Mouse (Mus musculus) ES-E14 (cell line): ENCODE measurements around the gene Tacc2. TPM values are rescaled to one million over a fixed set of nuclear protein-coding genes. Genes with fewer than 3 reads are reported as not detected.

Source experiments
- DNase-seq: peaks from one replicate; pipeline ENCODE4 v3.0.0-alpha.2; 2013; ENCODE audit warnings: low read depth, low spot score
- H3K27ac ChIP-seq: 2 replicates; pipeline ENCODE4 v1.5.1; 2012; ENCODE audit warnings: low read depth, mild to moderate bottlenecking, low read length, moderate library complexity, mixed read lengths; ENCODE audit not compliant: poor library complexity, insufficient read depth, severe bottlenecking
- H3K36me3 ChIP-seq: 2 replicates; pipeline ENCODE4 v1.6.1; 2012; ENCODE audit warnings: mild to moderate bottlenecking, low read length, moderate library complexity, mixed read lengths; ENCODE audit not compliant: control insufficient read depth, poor library complexity, insufficient read depth, severe bottlenecking
- H3K4me1 ChIP-seq, 2 experiments: fragments of 150-350 bp in 1 of 2; sonication (generic) in 1 of 2; 2 replicates each; pipeline ENCODE4 v1.6.1; 2012; ENCODE audit warnings: low read length in 2 of 2, mild to moderate bottlenecking in 1 of 2, mixed read lengths in 1 of 2; ENCODE audit not compliant: control insufficient read depth in 2 of 2, insufficient read depth in 2 of 2, poor library complexity in 1 of 2
- H3K4me3 ChIP-seq, 2 experiments: fragments of 150-350 bp in 1 of 2; sonication (generic) in 1 of 2; 2 replicates each; pipeline ENCODE4 v1.5.1; 2012; ENCODE audit warnings: low read length in 2 of 2, low read depth in 1 of 2, mild to moderate bottlenecking in 1 of 2, mixed read lengths in 1 of 2; ENCODE audit not compliant: insufficient read depth in 1 of 2, poor library complexity in 1 of 2, severe bottlenecking in 1 of 2
- H3K9ac ChIP-seq: 2 replicates; pipeline ENCODE4 v1.6.1; 2012; ENCODE audit warnings: low read depth, mild to moderate bottlenecking, low read length, mixed read lengths; ENCODE audit not compliant: poor library complexity, insufficient read depth, severe bottlenecking
- H3K9me3 ChIP-seq: fragments of 150-350 bp; sonication (generic); 2 replicates; pipeline ENCODE4 v1.6.1; 2012; ENCODE audit warnings: low read depth, mild to moderate bottlenecking, low read length; ENCODE audit not compliant: control insufficient read depth, insufficient read depth
- CHD2 ChIP-seq: IDR thresholded peaks from 2 replicates; pipeline ENCODE4 v1.6.1; 2014; ENCODE audit warnings: mild to moderate bottlenecking, low read depth, low read length, inconsistent platforms
- HCFC1 ChIP-seq: IDR thresholded peaks from 2 replicates; pipeline ENCODE4 v1.6.1; 2012; ENCODE audit warnings: low read length, inconsistent platforms, borderline replicate concordance; ENCODE audit not compliant: insufficient read depth
- MAFK ChIP-seq: IDR thresholded peaks from 2 replicates; pipeline ENCODE4 v1.6.1; 2014; ENCODE audit warnings: mild to moderate bottlenecking, low read depth, low read length, inconsistent platforms; ENCODE audit not compliant: insufficient read depth
- ZC3H11A ChIP-seq: IDR thresholded peaks from 2 replicates; pipeline ENCODE4 v1.6.1; 2012; ENCODE audit warnings: low read depth, mild to moderate bottlenecking, inconsistent platforms, low read length, borderline replicate concordance
- ZNF384 ChIP-seq: IDR thresholded peaks from 2 replicates; pipeline ENCODE4 v1.6.1; 2012; ENCODE audit warnings: low read depth, low read length, inconsistent platforms
- in situ Hi-C, 2 experiments: fragments of 600-800 bp; cut with MboI; formaldehyde crosslinking; loops; one replicate each; pipeline ENCODE4 v1.15.1; 2025; ENCODE audit warnings: low sequenced_read_pairs in 2 of 2, inconsistent platforms in 1 of 2; ENCODE audit not compliant: unreplicated experiment in 2 of 2
- total RNA-seq: library from RNA; depleted of rRNA; stranded (reverse); fragments of 300-350 nt; gene quantifications from 2 replicates; pipeline ENCODE4 v1.2.3, GENCODE M21; 2012

Tacc2 gene
- total RNA-seq, 1 experiment, result 23.2 TPM

DNA sequence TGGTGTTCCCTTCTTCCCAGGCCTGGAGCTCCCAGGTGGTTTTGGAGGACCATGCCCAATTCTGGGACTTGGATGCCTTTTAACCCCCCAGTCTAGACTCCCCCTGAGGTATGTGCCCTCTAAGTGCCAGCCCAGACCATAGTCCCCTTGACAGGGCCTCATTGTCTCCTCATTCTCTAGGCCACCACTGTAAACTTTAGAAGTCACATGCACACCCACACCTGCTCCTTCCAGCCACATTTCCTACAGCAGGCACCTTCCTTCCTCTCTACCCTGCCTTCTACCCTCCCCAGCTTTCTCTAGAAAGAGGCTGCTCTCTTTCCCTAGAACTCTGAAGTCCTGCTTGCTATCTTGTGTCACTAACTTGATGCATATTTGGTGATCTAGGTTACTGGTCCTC is 121.2 kb downstream of the Tacc2 start:
- no peak overlapping the region for H3K9ac ChIP-seq
- DNase-seq, result no peak
- in situ Hi-C loops, result no loop called here
- no peaks in the 10 kb centered on the region for H3K9me3 ChIP-seq
- peaks cover 13% of the 10 kb centered on the region; the same call in 1 of the 2 replicates for H3K36me3 ChIP-seq
- H3K4me3 ChIP-seq, result no peak overlapping the region
- H3K27ac ChIP-seq, result no peak overlapping the region
- H3K4me1 ChIP-seq, result peaks cover 0 to 11% of the 10 kb centered on the region in 2 experiments; a peak in 1 of 4 replicates
- TF ChIP-seq ZNF384, result no peak

DNA sequence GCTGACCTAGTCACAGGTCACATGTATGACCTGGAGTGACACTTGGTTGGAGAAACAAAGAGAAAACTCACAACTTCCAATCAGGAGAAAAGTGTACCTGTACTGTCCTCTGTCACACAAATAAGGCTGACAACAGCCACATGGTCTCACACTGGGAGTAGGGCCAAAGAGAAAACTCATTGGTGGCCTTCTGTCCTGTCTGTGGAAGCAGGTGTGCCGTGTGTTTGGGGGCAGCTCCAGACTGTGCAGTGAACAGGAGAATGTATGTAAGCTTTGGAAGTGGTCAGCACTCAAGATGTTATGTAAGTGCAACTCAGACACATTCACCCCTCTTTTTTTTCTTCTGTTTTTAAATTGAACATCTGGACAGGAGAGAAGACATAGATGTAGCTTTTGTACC is 124.1 kb downstream of the Tacc2 start:
- peaks cover 0 to 4% of the 10 kb centered on the region in 2 experiments; a peak in 1 of 4 replicates for H3K4me1 ChIP-seq
- no peak overlapping the region for H3K4me3 ChIP-seq
- in situ Hi-C loops, result no loop called here
- no peak for DNase-seq
- H3K27ac ChIP-seq, result no peak overlapping the region
- H3K9me3 ChIP-seq, result no peaks in the 10 kb centered on the region
- H3K9ac ChIP-seq, result no peak overlapping the region
- TF ChIP-seq CHD2, result no peak
- TF ChIP-seq ZNF384, result no peak
- no peak for TF ChIP-seq MAFK
- TF ChIP-seq HCFC1, result no peak
- no peak for TF ChIP-seq ZC3H11A
- H3K36me3 ChIP-seq, result peaks cover 13% of the 10 kb centered on the region; the same call in 1 of the 2 replicates

DNA sequence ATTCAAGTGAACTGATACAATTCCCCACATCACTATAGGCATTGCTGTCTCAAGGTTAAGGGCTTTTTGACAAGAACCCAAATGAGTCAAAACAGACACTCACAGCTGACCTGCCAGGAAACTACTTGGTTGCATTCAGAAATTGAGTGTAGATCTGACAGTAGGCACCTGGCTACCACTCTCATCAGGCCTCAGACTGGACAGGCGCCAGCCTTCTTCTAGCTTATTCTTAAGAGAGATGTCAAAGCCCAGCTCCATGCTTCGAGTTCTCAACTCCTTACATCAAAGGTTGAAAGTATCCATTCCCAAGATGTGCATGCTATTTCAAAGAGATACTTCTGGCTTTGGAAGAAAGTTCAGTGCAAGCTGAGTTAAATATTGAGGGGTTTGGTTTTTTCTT is 128.0 kb downstream of the Tacc2 start:
- Histone ChIP-seq H3K4me3 (no peak overlapping the region), H3K9me3 (no peaks in the 10 kb centered on the region), H3K9ac (no peak overlapping the region), H3K4me1 (peaks cover 5 to 16% of the 10 kb centered on the region in 2 experiments; a peak in 2 of 4 replicates), H3K27ac (no peak overlapping the region), H3K36me3 (peaks cover 8% of the 10 kb centered on the region; the same call in 1 of the 2 replicates)
- no peak for DNase-seq
- TF ChIP-seq ZC3H11A (no peak), CHD2 (no peak), HCFC1 (no peak), MAFK (no peak), ZNF384 (no peak)
- in situ Hi-C loops, result no loop called here

DNA sequence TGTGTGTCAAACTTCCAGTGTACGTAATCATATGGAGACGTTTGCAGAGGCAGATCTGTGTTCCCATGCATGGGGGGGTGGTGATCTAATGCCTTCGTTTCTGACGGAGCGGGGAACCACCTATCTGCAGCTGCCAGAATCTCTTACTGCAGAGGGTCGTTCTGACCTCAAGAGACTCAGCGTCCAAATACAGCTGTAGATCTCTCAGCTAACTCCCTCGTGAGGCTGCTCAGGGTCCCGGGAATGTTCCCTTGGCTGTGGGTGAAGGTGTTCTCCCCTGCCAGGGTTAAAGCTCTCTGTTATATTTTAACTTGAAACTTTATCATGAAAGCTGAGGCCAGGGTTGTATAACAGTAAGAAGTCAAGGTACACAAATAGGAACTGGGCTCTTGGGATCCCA is 131.7 kb downstream of the Tacc2 start:
- TF ChIP-seq ZNF384, result no peak
- no peak for TF ChIP-seq ZC3H11A
- TF ChIP-seq CHD2, result no peak
- TF ChIP-seq MAFK, result no peak
- TF ChIP-seq HCFC1, result no peak
- Histone ChIP-seq H3K27ac (no peak overlapping the region), H3K4me1 (peaks cover 16 to 21% of the 10 kb centered on the region in 2 experiments; a peak in 3 of 4 replicates), H3K36me3 (no peaks in the 10 kb centered on the region; the same call in 1 of the 2 replicates), H3K9me3 (no peaks in the 10 kb centered on the region), H3K9ac (no peak overlapping the region), H3K4me3 (no peak overlapping the region)
- DNase-seq, result no peak
- in situ Hi-C loops, result no loop called here
